Mouse (Mus musculus): ENCODE measurements around the gene Gm8926.
"Not testable (repeated sequence)": the region's sequence is repeated elsewhere in the genome, so short reads cannot be mapped to it uniquely, and the experiment has no call there.

Gene Gm8926

DNA sequence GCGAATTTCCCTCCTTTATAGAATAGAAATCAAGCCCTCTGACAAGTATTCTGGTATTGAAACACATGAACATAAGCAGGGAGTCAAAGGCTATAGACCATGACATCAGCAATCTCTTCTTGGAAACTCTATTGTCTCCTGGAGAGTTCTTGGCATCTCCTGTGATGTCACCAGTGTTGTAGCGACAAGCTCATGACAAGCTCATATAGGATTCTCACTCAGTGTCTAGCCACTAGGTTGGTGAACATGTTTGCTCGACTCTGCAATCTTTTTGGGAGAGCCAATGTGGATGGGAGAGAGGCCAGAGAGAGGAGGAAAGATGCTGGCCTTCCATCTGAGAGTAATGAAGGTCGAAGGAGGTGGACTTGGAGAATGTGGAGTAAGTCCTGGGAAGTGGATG, at the start of gene Gm8926:
Gm8926 (plus strand) TSS at position 301 of the 400 bp plus-strand sequence.
- not testable (repeated sequence) for ATAC-seq (ENCODE audit: insufficient number of reproducible peaks, low FRiP score, low TSS enrichment)
